Mouse (Mus musculus) lung, adult 2 months (tissue): ENCODE measurements at regions not wholly inside any gene's neighbourhood (a gene's known extent, or its start where the extent isn't known, plus 50 kb on each side); places are given as distances from the start of the nearest gene placed in this dataset.

Experiments used
- CTCF ChIP-seq: fragments of 200-500 bp; IDR thresholded peaks from 2 replicates; pipeline ENCODE4 v1.5.1; 2011; ENCODE audit warnings: mild to moderate bottlenecking, low read length, control low read depth; ENCODE audit not compliant: insufficient read depth
- POLR2A ChIP-seq: fragments of 200-500 bp; IDR thresholded peaks from 2 replicates; pipeline ENCODE4 v1.6.1; 2011; ENCODE audit warnings: low read depth, mild to moderate bottlenecking, control low read depth, low read length, borderline replicate concordance; ENCODE audit errors: extremely low read depth

- TF ChIP-seq CTCF (no peak), POLR2A (no peak)
These were observed 139.0 kb upstream of the Pja1 start for GRCm38 (mm10) chrX:99610096-99610495.
